Comparison of ENCODE assay signal across 7 mouse cellular contexts in the genomic region with DNA sequence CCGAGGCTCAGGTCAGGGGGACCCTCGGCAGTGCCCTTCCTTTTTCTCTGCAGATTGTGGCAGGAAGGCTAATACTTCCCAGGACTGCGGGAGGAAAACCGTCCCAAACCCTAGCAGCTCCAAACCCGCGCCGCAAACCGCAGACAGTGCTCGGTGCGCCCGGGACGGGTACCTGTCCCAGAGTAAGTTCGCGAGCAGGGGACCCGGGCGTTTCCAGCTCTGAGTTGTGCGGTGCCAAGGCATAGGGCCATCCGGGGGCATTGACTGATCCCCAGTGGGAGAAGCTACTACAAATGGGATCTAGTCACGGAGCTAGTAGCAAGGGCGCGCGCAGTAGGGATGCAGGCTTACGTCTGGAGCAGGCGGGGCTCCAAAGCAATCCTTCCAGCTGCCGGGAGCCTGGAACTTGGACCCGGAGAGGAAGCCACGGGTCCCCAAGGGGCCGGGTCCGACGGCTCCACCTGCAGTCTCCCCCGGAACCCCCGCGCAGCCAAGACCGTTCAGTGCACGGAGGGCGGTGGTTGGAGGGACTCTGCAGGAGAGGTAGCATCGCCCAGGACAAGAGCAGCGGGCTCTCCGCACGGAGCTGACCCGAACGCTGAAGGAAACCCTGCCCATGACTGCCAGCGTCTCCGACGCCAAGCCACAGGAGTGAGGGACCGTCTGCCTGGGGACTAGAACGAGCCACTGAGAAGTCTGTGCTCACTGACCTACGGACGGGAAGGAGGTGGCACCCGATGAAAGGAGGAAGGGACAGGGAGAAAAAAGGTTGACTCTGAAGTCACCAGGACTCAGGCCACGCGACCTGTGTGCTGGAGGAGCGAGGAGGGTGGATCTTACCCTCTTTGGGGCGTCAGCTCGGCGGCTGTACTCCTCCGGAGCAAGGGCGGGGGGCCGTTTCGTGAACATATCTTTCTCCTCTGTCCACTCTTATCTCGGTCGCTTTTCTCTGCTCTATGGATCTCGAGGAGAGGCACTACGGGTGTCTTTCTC. TPM values are rescaled to one million over a fixed set of nuclear protein-coding genes. Genes with fewer than 3 reads are reported as not detected.
DNase-seq lines count a peak whose midpoint lies in the region; ATAC-seq and TF ChIP-seq lines count a peak whose summit lies in the region.

A gene (minus strand): TSS at position 943 of the 993 bp plus-strand sequence.

- TF ChIP-seq CTCF in kidney, postnatal 0 days (IDR thresholded peaks at IDR 0.05; ENCODE audit: low read depth), result no peak

- H3K27me3 ChIP-seq in kidney, postnatal 0 days (ENCODE audit: insufficient read depth, low read length), result peaks cover 19% of the 10 kb centered on the region
- peaks cover 35% of the 10 kb centered on the region for H3K27me3 ChIP-seq in midbrain, embryonic 16.5 days (ENCODE audit: control insufficient read depth, insufficient read depth, low read depth, low read length)

- peak within 1 kb of the TSS; percentile 40 for H3K4me3 ChIP-seq in kidney, postnatal 0 days (replicated peaks; ENCODE audit: low read depth, low read length)
- H3K4me3 ChIP-seq in midbrain, embryonic 16.5 days (ENCODE audit: low read depth, low read length), result peak within 1 kb of the TSS; percentile 42

- H3K9ac ChIP-seq in kidney, postnatal 0 days (ENCODE audit: low read depth, low read length), result peak within 1 kb of the TSS; percentile 44
- H3K9ac ChIP-seq in midbrain, embryonic 16.5 days (ENCODE audit: low read depth, low read length), result peak within 1 kb of the TSS; percentile 61

- H3K4me1 ChIP-seq in kidney, postnatal 0 days (replicated peaks; ENCODE audit: insufficient read depth, low read length), result peaks cover 14% of the 10 kb centered on the region
- H3K4me1 ChIP-seq in midbrain, embryonic 16.5 days (ENCODE audit: control insufficient read depth, insufficient read depth, low read length), result peaks cover 13% of the 10 kb centered on the region; the same call in 1 of the 2 replicates

- no peaks in the 10 kb centered on the region for H3K9me3 ChIP-seq in kidney, postnatal 0 days (replicated peaks; ENCODE audit: low read length)
- no peaks in the 10 kb centered on the region for H3K9me3 ChIP-seq in midbrain, embryonic 16.5 days (replicated peaks; ENCODE audit: control insufficient read depth, low read length, poor library complexity, severe bottlenecking)

- no peak within 1 kb of the TSS for H3K27ac ChIP-seq in kidney, postnatal 0 days
- H3K27ac ChIP-seq in midbrain, embryonic 16.5 days (ENCODE audit: low read length), result no peak within 1 kb of the TSS

- peak; percentile 54; the same call in 1 of the 2 replicates for ATAC-seq in kidney, postnatal 0 days (replicated peaks; ENCODE audit: low FRiP score, low read depth)
- ATAC-seq in midbrain, embryonic 16.5 days, result 0 out of 2 replicates have a peak, but pooled peaks have one; percentile 41

- peak within 1 kb of the TSS; percentile 70 for H3K4me2 ChIP-seq in kidney, postnatal 0 days (ENCODE audit: low read length)
- H3K4me2 ChIP-seq in midbrain, embryonic 16.5 days (ENCODE audit: low read length), result peak within 1 kb of the TSS; percentile 71

- DNase-seq in thymus, postnatal 4 days, result peak; percentile 8
- no peak for DNase-seq in thymus, postnatal 14 days
- peak; percentile 41 to 61 for DNase-seq in heart, adult 18-20 months
- no peak for DNase-seq in kidney, postnatal 0 days (ENCODE audit: low spot score)
- no peak for DNase-seq in spleen, postnatal 36 days (ENCODE audit: low spot score in 2 of 2)
- no peak for DNase-seq in ovary, adult 18-20 months (ENCODE audit: low spot score)

- WGBS in kidney, postnatal 0 days, result 1% methylated on average over 64 of the region's 64 CpGs
- WGBS in midbrain, embryonic 16.5 days, result under 1% methylated on average over 64 of the region's 64 CpGs

- no peaks in the 10 kb centered on the region for H3K36me3 ChIP-seq in kidney, postnatal 0 days (ENCODE audit: insufficient read depth, low read length)
- no peaks in the 10 kb centered on the region for H3K36me3 ChIP-seq in midbrain, embryonic 16.5 days (ENCODE audit: control insufficient read depth, insufficient read depth, low read length)

RNA-seq across cellular contexts. Expression of the gene that starts here (rescaled TPM):
- 100 to 1,000 TPM; 117 to 153 TPM for total RNA-seq in heart, adult 18-20 months (2021)
- 14.2 and 14.3 TPM in 2 replicates for polyA plus RNA-seq in kidney, postnatal 0 days (2015; fragmentation: Nextera tagmentation; extraction: Ambion mirVana)
- polyA plus RNA-seq in midbrain, embryonic 16.5 days (2015; fragmentation: Nextera tagmentation; extraction: Ambion mirVana), result 0.93 and 1.2 TPM in 2 replicates

Comparison
In these comparisons a context has a peak if more than half of its experiments do, and no peak if none do; other contexts are left out.
1. DNase-seq: peak in thymus, postnatal 4 days (single experiment) and heart, adult 18-20 months (2 of 2); none in thymus, postnatal 14 days (single experiment), kidney, postnatal 0 days (single experiment), spleen, postnatal 36 days (0 of 2) and ovary, adult 18-20 months (single experiment).